Mouse (Mus musculus): ENCODE results near the gene Rnf10. TPM values are rescaled to one million over a fixed set of nuclear protein-coding genes. Genes with fewer than 3 reads are reported as not detected.

The Rnf10 gene
- polyA plus RNA-seq, 2 experiments, result 86.7 to 163 TPM

DNA sequence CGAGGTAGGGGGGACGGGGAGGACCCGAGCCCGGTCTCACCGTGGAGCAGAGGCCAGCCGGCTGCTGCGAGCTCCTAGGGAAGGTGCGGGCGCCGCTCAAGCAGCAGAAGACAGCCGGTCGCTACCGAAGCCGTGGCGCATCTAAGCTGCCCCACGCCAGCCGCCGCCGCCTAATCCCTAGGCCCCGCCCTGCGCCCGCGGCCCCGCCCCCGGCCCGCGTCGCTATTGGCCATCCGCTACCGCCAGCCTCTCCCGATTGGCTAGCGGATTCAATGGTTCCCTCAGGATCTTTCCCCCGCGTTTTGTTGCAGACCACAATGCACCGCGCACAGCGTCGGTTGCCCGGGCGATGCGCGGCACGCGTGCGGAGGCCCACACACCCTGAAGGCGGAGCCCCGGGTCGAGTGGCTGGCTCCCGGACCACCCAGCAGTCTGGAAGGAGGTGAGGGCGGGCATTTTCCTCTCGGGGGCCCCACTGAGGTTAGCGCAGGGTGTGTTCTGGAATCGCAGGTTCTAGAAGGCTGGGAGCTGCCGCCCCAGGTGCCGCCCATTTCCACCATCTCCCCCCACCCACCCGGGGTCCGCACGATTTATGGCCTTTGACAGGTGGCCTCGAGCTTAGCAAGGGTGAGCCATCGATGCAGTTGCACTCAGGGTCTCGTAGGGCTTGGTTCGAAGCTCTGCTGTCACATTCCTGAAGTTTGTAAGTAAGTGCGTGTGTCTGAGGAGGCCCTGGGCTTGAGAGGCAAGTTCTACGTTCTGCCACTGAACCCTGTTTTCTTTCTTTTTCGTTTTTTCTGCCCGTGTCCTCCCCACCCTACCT is 28.3 kb upstream of the Rnf10 start, which contains the start of gene Dynll1:
Dynll1 (minus strand) TSS at position 208 of the 823 bp plus-strand sequence.
- TF ChIP-seq POLR2A (IDR thresholded peaks at IDR 0.05; ENCODE audit: borderline replicate concordance, extremely low read depth, insufficient read depth, insufficient read length), result peak; percentile 73; the same call in 1 of the 2 replicates
- ATAC-seq (ENCODE audit: low FRiP score, low read depth) (peak; percentile 98), DNase-seq (ENCODE audit: low spot score) (peak; percentile 100)
- H3K4me3 ChIP-seq (replicated peaks; ENCODE audit: low read length), result peak within 1 kb of the TSS; percentile 91
- H3K36me3 ChIP-seq (ENCODE audit: control insufficient read depth, insufficient read depth, low read length), result peaks cover 35% of the 10 kb centered on the region
- H3K4me2 ChIP-seq (replicated peaks; ENCODE audit: low read depth, low read length, severe bottlenecking), result peak within 1 kb of the TSS; percentile 76
- no peaks in the 10 kb centered on the region for H3K27me3 ChIP-seq (ENCODE audit: control insufficient read depth, insufficient read depth, low read length)
- H3K9me3 ChIP-seq (ENCODE audit: control insufficient read depth, low read length), result no peaks in the 10 kb centered on the region
- H3K4me1 ChIP-seq (ENCODE audit: control insufficient read depth, insufficient read depth, low read length), result peaks cover 12% of the 10 kb centered on the region; the same call in 1 of the 2 replicates
- H3K27ac ChIP-seq (replicated peaks; ENCODE audit: low read depth, low read length), result peak within 1 kb of the TSS; percentile 89
- peak within 1 kb of the TSS; percentile 88 for H3K9ac ChIP-seq (ENCODE audit: low read depth, low read length, severe bottlenecking)
- WGBS, result 2% methylated on average over 51 of the region's 66 CpGs

DNA sequence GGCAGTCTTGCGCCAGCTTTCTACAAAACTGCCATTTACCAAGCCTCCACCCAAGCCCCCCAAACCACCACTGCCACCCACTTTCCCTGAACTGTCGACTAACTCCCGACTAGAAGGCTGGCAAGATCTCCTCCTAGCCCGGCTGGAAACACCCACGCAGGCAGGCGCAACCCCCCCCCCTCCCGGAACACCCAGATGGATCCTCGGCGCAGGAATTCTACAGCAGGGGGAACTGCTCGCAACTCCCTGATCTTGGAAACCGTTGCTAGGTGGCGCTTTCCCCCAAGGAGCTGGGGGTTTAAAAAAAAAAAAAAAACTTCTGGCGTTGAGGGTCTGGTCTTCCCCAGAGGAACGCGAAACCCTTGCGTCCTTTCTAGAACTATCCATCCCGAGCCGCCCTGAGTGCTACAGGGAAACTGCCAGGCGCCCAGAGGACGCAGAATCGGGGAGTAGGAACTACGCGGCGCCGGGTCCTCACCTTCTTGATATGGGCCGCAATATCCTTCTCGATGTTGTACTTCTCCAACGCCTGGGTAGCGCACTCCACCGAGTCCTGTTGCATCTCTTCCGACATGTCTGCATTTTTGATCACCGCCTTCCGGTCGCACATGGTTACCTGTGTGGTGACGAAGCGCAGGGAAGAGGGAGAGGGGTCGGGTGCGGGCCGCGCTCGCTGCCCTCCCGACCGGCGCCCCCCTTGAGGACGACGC is 27.5 kb upstream of the Rnf10 start:
- DNase-seq (ENCODE audit: low spot score) (peak; percentile 76), ATAC-seq (ENCODE audit: low FRiP score, low read depth) (no peak; the same call in 1 of the 2 replicates)
- Histone ChIP-seq H3K4me1 (ENCODE audit: control insufficient read depth, insufficient read depth, low read length) (peaks cover 12% of the 10 kb centered on the region; the same call in 1 of the 2 replicates), H3K27ac (replicated peaks; ENCODE audit: low read depth, low read length) (peak overlapping the region; percentile 89), H3K4me3 (replicated peaks; ENCODE audit: low read length) (peak overlapping the region; percentile 91), H3K27me3 (ENCODE audit: control insufficient read depth, insufficient read depth, low read length) (no peaks in the 10 kb centered on the region), H3K9me3 (ENCODE audit: control insufficient read depth, low read length) (no peaks in the 10 kb centered on the region), H3K9ac (ENCODE audit: low read depth, low read length, severe bottlenecking) (peak overlapping the region; percentile 88), H3K36me3 (ENCODE audit: control insufficient read depth, insufficient read depth, low read length) (peaks cover 43% of the 10 kb centered on the region), H3K4me2 (replicated peaks; ENCODE audit: low read depth, low read length, severe bottlenecking) (peak overlapping the region; percentile 76)
- whole genome bisulfite sequencing, result under 1% methylated on average over 40 of the region's 46 CpGs
- TF ChIP-seq POLR2A (IDR thresholded peaks at IDR 0.05; ENCODE audit: borderline replicate concordance, extremely low read depth, insufficient read depth, insufficient read length), result no peak

DNA sequence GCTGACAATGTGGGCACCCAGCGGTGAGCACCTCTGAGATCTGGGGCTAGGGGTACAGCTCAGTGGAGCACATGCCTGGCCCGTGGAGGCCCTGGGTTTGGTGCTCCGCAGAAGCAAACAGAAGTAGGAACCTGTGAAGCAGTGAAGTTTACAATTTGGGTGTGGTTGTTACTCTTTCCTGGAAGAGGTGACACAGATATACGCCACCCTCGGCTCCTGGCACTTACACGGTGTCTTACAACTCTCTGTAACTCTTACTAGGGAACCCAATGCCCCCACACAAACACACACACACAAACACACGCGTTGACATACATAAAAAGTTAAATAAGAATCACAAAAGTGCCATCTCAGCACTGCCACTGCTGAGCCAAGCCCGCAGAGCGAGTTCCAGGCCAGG is 23.6 kb upstream of the Rnf10 start:
- H3K36me3 ChIP-seq (ENCODE audit: control insufficient read depth, insufficient read depth, low read length), result peaks cover 61% of the 10 kb centered on the region
- ATAC-seq (ENCODE audit: low FRiP score, low read depth) (no peak), DNase-seq (ENCODE audit: low spot score) (no peak)
- H3K4me1 ChIP-seq (ENCODE audit: control insufficient read depth, insufficient read depth, low read length), result peaks cover 9% of the 10 kb centered on the region; the same call in 1 of the 2 replicates
- H3K4me3 ChIP-seq (replicated peaks; ENCODE audit: low read length), result no peak overlapping the region
- H3K9me3 ChIP-seq (ENCODE audit: control insufficient read depth, low read length), result no peaks in the 10 kb centered on the region
- no peak overlapping the region for H3K27ac ChIP-seq (replicated peaks; ENCODE audit: low read depth, low read length)
- no peak overlapping the region for H3K9ac ChIP-seq (ENCODE audit: low read depth, low read length, severe bottlenecking)
- 85% methylated on average over 10 of the region's 10 CpGs for WGBS
- no peak for TF ChIP-seq POLR2A (IDR thresholded peaks at IDR 0.05; ENCODE audit: borderline replicate concordance, extremely low read depth, insufficient read depth, insufficient read length)
- no peaks in the 10 kb centered on the region for H3K27me3 ChIP-seq (ENCODE audit: control insufficient read depth, insufficient read depth, low read length)
- no peak overlapping the region for H3K4me2 ChIP-seq (replicated peaks; ENCODE audit: low read depth, low read length, severe bottlenecking)

GRCm38 (mm10) chr5:115294173-115294572 is 21.5 kb upstream of the Rnf10 start:
- no peak for TF ChIP-seq POLR2A (IDR thresholded peaks at IDR 0.05; ENCODE audit: borderline replicate concordance, extremely low read depth, insufficient read depth, insufficient read length)
- 88% methylated on average over 8 of the region's 8 CpGs for WGBS
- no peak overlapping the region for H3K9ac ChIP-seq (ENCODE audit: low read depth, low read length, severe bottlenecking)

GRCm38 (mm10) chr5:115284735-115285134 is 12.0 kb upstream of the Rnf10 start:
- TF ChIP-seq POLR2A (IDR thresholded peaks at IDR 0.05; ENCODE audit: borderline replicate concordance, extremely low read depth, insufficient read depth, insufficient read length), result no peak
- DNase-seq (ENCODE audit: low spot score), result no peak
- 93% methylated on average over 3 of the region's 3 CpGs for WGBS
- Histone ChIP-seq H3K9me3 (ENCODE audit: control insufficient read depth, low read length) (no peaks in the 10 kb centered on the region), H3K4me1 (ENCODE audit: control insufficient read depth, insufficient read depth, low read length) (peaks cover 5% of the 10 kb centered on the region; the same call in 1 of the 2 replicates), H3K36me3 (ENCODE audit: control insufficient read depth, insufficient read depth, low read length) (peaks cover 42% of the 10 kb centered on the region), H3K27me3 (ENCODE audit: control insufficient read depth, insufficient read depth, low read length) (no peaks in the 10 kb centered on the region), H3K4me2 (replicated peaks; ENCODE audit: low read depth, low read length, severe bottlenecking) (no peak overlapping the region), H3K27ac (replicated peaks; ENCODE audit: low read depth, low read length) (no peak overlapping the region), H3K9ac (ENCODE audit: low read depth, low read length, severe bottlenecking) (no peak overlapping the region), H3K4me3 (replicated peaks; ENCODE audit: low read length) (no peak overlapping the region)
- ATAC-seq (ENCODE audit: low FRiP score, low read depth), result no peak

More at GRCm38 (mm10) chr5:115294173-115294572, 21.5 kb upstream of the Rnf10 start:
- H3K27ac ChIP-seq (replicated peaks; ENCODE audit: low read depth, low read length), result no peak overlapping the region
- H3K9me3 ChIP-seq (ENCODE audit: control insufficient read depth, low read length), result no peaks in the 10 kb centered on the region
- DNase-seq (ENCODE audit: low spot score) (no peak), ATAC-seq (ENCODE audit: low FRiP score, low read depth) (no peak)
- H3K36me3 ChIP-seq (ENCODE audit: control insufficient read depth, insufficient read depth, low read length), result peaks cover 68% of the 10 kb centered on the region
- no peak overlapping the region for H3K4me3 ChIP-seq (replicated peaks; ENCODE audit: low read length)
- H3K4me1 ChIP-seq (ENCODE audit: control insufficient read depth, insufficient read depth, low read length), result peaks cover 6% of the 10 kb centered on the region; the same call in 1 of the 2 replicates
- H3K27me3 ChIP-seq (ENCODE audit: control insufficient read depth, insufficient read depth, low read length), result no peaks in the 10 kb centered on the region
- H3K4me2 ChIP-seq (replicated peaks; ENCODE audit: low read depth, low read length, severe bottlenecking), result no peak overlapping the region
